Mouse (Mus musculus): ENCODE data around the gene Bcat2. TPM values are rescaled to one million over a fixed set of nuclear protein-coding genes. Genes with fewer than 3 reads are reported as not detected.

Gene Bcat2
- polyA plus RNA-seq, 1 experiment from 2014 or later: 23.3 TPM

DNA sequence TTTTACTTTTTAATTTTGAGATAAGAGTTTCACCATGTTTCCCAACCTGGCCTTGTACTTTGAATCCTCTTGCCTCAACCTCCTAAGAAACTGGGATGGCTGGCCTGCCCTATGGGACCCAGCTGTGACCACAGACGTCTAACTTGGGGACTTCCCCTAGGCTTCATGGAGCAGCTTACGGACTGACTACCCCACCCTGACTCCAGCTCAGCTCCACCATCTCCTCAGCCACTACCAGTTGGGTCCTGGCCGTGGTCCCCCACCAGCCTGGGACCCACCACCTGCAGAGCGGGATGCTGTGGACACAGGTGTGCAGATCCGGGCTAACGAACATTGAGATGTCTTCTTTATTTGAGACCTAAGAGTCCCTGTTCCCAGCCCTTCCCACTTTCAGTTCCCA, 67.8 kb downstream of the Bcat2 start:
- Histone ChIP-seq H3K4me3 (peak overlapping the region; percentile 35; the same call in 1 of the 2 replicates), H3K36me3 (peaks cover 8% of the 10 kb centered on the region; the same call in 1 of the 2 replicates), H3K9me3 (no peaks in the 10 kb centered on the region), H3K4me2 (replicated peaks) (no peak overlapping the region), H3K27me3 (no peaks in the 10 kb centered on the region), H3K4me1 (peaks cover 19% of the 10 kb centered on the region), H3K9ac (replicated peaks) (peak overlapping the region; percentile 23; the same call in 1 of the 2 replicates), H3K27ac (replicated peaks) (no peak overlapping the region)
- ATAC-seq (replicated peaks): no peak
- WGBS: 96% methylated on average over 6 of the region's 6 CpGs

DNA sequence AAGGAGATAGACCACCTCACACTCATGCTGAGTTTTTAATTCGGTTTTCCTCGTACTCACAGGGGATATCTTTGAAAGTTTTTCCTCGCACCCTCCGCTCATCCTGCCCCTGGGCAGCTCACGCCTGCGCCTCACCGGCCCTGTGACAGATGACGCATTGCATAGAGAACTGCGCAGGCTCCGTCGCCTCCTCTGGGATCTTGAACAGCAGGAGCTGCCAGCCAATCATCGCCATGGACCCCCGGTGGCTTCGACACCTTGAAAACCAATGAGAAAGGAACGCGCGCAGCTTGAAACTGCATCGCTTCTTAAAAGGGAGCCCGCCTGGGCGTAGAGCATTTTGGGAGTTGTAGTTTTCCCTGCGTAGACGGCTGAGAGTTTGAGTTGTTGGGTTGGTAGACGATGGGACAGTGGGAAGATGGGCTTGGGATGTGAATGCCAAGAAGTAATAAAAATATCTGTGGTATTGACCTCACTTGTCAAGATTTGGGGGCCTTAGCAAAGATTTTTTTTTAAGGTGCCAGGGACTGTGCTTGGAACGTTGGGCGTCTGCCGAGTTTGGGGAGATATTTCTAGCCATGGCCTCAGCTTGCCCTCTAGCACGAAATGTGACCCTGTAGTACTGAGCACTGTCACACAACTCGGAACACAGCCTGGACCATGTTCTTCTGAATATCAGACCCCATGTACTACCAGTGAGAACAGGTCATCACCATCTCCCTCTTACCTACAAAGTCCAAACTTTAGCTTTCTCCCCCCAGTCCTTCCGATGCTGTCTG, 68.9 kb downstream of the Bcat2 start:
- ATAC-seq (replicated peaks): peak; percentile 92
- no peaks in the 10 kb centered on the region for H3K27me3 ChIP-seq
- peaks cover 24% of the 10 kb centered on the region for H3K4me1 ChIP-seq
- no peaks in the 10 kb centered on the region for H3K9me3 ChIP-seq
- H3K36me3 ChIP-seq: peaks cover 8% of the 10 kb centered on the region; the same call in 1 of the 2 replicates
- 19% methylated on average over 29 of the region's 29 CpGs for WGBS
- H3K27ac ChIP-seq (replicated peaks): peak overlapping the region; percentile 51; the same call in 1 of the 2 replicates
- H3K9ac ChIP-seq (replicated peaks): peak overlapping the region; percentile 23
- H3K4me3 ChIP-seq: peak overlapping the region; percentile 35
- peak overlapping the region; percentile 48 for H3K4me2 ChIP-seq (replicated peaks)

Other genes with a start within 250 kb of the Bcat2 start
- gene Trpm4, start 236.4 kb upstream of the Bcat2 start, polyA plus RNA-seq (2015; fragmentation: Nextera tagmentation; extraction: Ambion mirVana): 9.3 and 11.0 TPM in 2 replicates
- 0.10 and 0.23 TPM in 2 replicates for gene Hrc, start 234.9 kb upstream of the Bcat2 start, polyA plus RNA-seq (2015; fragmentation: Nextera tagmentation; extraction: Ambion mirVana)
- 18.3 and 20.1 TPM in 2 replicates for gene Ppfia3, start 203.1 kb upstream of the Bcat2 start, polyA plus RNA-seq (2015; fragmentation: Nextera tagmentation; extraction: Ambion mirVana)
- 9.1 and 10.5 TPM in 2 replicates for gene Lin7b, start 199.6 kb upstream of the Bcat2 start, polyA plus RNA-seq (2015; fragmentation: Nextera tagmentation; extraction: Ambion mirVana)
- gene Snrnp70, start 174.4 kb upstream of the Bcat2 start, polyA plus RNA-seq (2015; fragmentation: Nextera tagmentation; extraction: Ambion mirVana): 220 and 231 TPM in 2 replicates
- not detected in 2 replicates for gene Kcna7, start 164.5 kb upstream of the Bcat2 start, polyA plus RNA-seq (2015; fragmentation: Nextera tagmentation; extraction: Ambion mirVana)
- not detected in 2 replicates for gene Ntf5, start 156.5 kb upstream of the Bcat2 start, polyA plus RNA-seq (2015; fragmentation: Nextera tagmentation; extraction: Ambion mirVana)
- gene Lhb, start 149.3 kb upstream of the Bcat2 start, polyA plus RNA-seq (2015; fragmentation: Nextera tagmentation; extraction: Ambion mirVana): 0.68 and 1.4 TPM in 2 replicates
- 19.4 and 19.6 TPM in 2 replicates for gene Gys1, start 135.3 kb upstream of the Bcat2 start, polyA plus RNA-seq (2015; fragmentation: Nextera tagmentation; extraction: Ambion mirVana)
- 142 and 144 TPM in 2 replicates for gene Ruvbl2, start 132.1 kb upstream of the Bcat2 start, polyA plus RNA-seq (2015; fragmentation: Nextera tagmentation; extraction: Ambion mirVana)
- gene Ftl1, start 110.3 kb upstream of the Bcat2 start, polyA plus RNA-seq (2015; fragmentation: Nextera tagmentation; extraction: Ambion mirVana): 6,132 and 6,335 TPM in 2 replicates
- 288 and 289 TPM in 2 replicates for gene Bax, start 103.3 kb upstream of the Bcat2 start, polyA plus RNA-seq (2015; fragmentation: Nextera tagmentation; extraction: Ambion mirVana)
- 0.14 and 0.18 TPM in 2 replicates for gene Tulp2, start 88.3 kb upstream of the Bcat2 start, polyA plus RNA-seq (2015; fragmentation: Nextera tagmentation; extraction: Ambion mirVana)
- not detected in 2 replicates for gene Gm45808, start 83.3 kb upstream of the Bcat2 start, polyA plus RNA-seq (2015; fragmentation: Nextera tagmentation; extraction: Ambion mirVana)
- 2.3 and 2.6 TPM in 2 replicates for gene Dhdh, start 81.3 kb upstream of the Bcat2 start, polyA plus RNA-seq (2015; fragmentation: Nextera tagmentation; extraction: Ambion mirVana)
- gene Nucb1, start 59.7 kb upstream of the Bcat2 start, polyA plus RNA-seq (2015; fragmentation: Nextera tagmentation; extraction: Ambion mirVana): 95.0 and 95.7 TPM in 2 replicates
- gene Ppp1r15a, start 43.9 kb upstream of the Bcat2 start, polyA plus RNA-seq (2015; fragmentation: Nextera tagmentation; extraction: Ambion mirVana): 15.4 and 15.6 TPM in 2 replicates
- gene Plekha4, start 43.8 kb upstream of the Bcat2 start, polyA plus RNA-seq (2015; fragmentation: Nextera tagmentation; extraction: Ambion mirVana): 0.72 and 0.92 TPM in 2 replicates
- not detected in 2 replicates for gene Hsd17b14, start 15.3 kb upstream of the Bcat2 start, polyA plus RNA-seq (2015; fragmentation: Nextera tagmentation; extraction: Ambion mirVana)
- not detected in 2 replicates for gene Fgf21, start 45.3 kb downstream of the Bcat2 start, polyA plus RNA-seq (2015; fragmentation: Nextera tagmentation; extraction: Ambion mirVana)
- not detected in 2 replicates for gene Fut1, start 47.1 kb downstream of the Bcat2 start, polyA plus RNA-seq (2015; fragmentation: Nextera tagmentation; extraction: Ambion mirVana)
- gene Izumo1, start 51.7 kb downstream of the Bcat2 start, polyA plus RNA-seq (2015; fragmentation: Nextera tagmentation; extraction: Ambion mirVana): 0.17 TPM in 1 of 2 replicates, not detected in the other
- gene Rasip1, start 57.3 kb downstream of the Bcat2 start, polyA plus RNA-seq (2015; fragmentation: Nextera tagmentation; extraction: Ambion mirVana): 15.5 and 16.6 TPM in 2 replicates
- 2.5 and 2.7 TPM in 2 replicates for gene Mamstr, start 69.8 kb downstream of the Bcat2 start, polyA plus RNA-seq (2015; fragmentation: Nextera tagmentation; extraction: Ambion mirVana)
- 0.31 TPM in 1 of 2 replicates, not detected in the other for gene Fut2, start 96.2 kb downstream of the Bcat2 start, polyA plus RNA-seq (2015; fragmentation: Nextera tagmentation; extraction: Ambion mirVana)
- gene Ntn5, start 113.9 kb downstream of the Bcat2 start, polyA plus RNA-seq (2015; fragmentation: Nextera tagmentation; extraction: Ambion mirVana): 0.29 and 0.45 TPM in 2 replicates
- gene Sec1, start 124.2 kb downstream of the Bcat2 start, polyA plus RNA-seq (2015; fragmentation: Nextera tagmentation; extraction: Ambion mirVana): 0.14 TPM in 1 of 2 replicates, not detected in the other
- 39.0 and 39.8 TPM in 2 replicates for gene Car11, start 129.7 kb downstream of the Bcat2 start, polyA plus RNA-seq (2015; fragmentation: Nextera tagmentation; extraction: Ambion mirVana)
- gene Dbp, start 134.9 kb downstream of the Bcat2 start, polyA plus RNA-seq (2015; fragmentation: Nextera tagmentation; extraction: Ambion mirVana): 3.6 and 4.1 TPM in 2 replicates
- gene Rpl18, start 145.3 kb downstream of the Bcat2 start, polyA plus RNA-seq (2015; fragmentation: Nextera tagmentation; extraction: Ambion mirVana): 633 and 683 TPM in 2 replicates
- 29.0 and 30.2 TPM in 2 replicates for gene Sphk2, start 147.8 kb downstream of the Bcat2 start, polyA plus RNA-seq (2015; fragmentation: Nextera tagmentation; extraction: Ambion mirVana)
- gene Fam83e, start 151.1 kb downstream of the Bcat2 start, polyA plus RNA-seq (2015; fragmentation: Nextera tagmentation; extraction: Ambion mirVana): 0.37 and 1.0 TPM in 2 replicates
- gene Spaca4, start 155.7 kb downstream of the Bcat2 start, polyA plus RNA-seq (2015; fragmentation: Nextera tagmentation; extraction: Ambion mirVana): not detected in 2 replicates
- 21.7 and 22.9 TPM in 2 replicates for gene Lmtk3, start 213.6 kb downstream of the Bcat2 start, polyA plus RNA-seq (2015; fragmentation: Nextera tagmentation; extraction: Ambion mirVana)
- 6.0 and 7.6 TPM in 2 replicates for gene Sult2b1, start 214.5 kb downstream of the Bcat2 start, polyA plus RNA-seq (2015; fragmentation: Nextera tagmentation; extraction: Ambion mirVana)
- 376 and 383 TPM in 2 replicates for gene Cyth2, start 244.4 kb downstream of the Bcat2 start, polyA plus RNA-seq (2015; fragmentation: Nextera tagmentation; extraction: Ambion mirVana)